Mouse (Mus musculus): ENCODE data around the gene Fzd9.

The Fzd9 gene

DNA sequence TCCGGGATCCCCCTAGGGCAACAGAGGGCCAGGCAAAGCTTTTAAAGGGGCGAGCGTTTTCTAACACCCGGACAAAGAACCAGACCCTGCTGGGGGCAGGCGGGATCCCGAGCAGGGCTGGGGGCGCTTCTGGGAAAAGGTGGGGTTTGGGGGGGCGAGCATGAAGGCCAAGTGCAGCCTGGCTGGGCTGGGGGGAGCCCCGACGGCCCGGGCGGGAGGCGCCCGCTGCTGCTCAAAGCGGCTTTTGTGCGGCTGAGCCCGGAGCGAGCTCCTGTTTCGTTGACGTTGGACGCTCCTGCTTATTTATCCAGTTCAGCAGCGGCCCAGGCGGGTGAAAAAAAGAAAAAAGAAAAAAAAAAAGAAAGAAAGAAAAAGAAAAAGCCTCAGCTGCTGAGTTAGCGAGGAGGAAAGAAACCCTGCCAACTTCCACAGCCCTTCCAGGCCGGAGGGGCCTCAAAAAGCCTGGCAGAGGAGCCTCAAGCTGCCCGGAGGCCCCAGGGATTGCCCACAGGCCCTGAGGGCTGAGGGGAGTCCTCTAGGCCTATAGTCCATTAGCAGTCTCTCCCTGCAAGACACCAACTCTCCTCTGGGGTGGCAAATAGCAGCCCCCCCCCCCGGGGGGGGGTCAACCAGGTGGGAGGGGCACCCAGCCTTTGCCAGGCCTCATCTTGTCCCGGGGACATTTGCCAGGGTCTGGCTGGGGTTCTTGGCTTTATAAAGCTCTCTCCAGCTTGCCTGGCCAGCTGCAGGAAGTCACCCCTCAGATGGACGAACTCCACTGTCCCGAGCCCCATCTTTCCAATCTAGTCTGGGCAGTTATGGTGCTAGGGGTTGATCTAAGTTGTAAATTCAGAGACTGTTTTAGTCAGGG, 7.5 kb upstream of the Fzd9 start:
- POLR2A ChIA-PET: interaction anchor here (0.6 to 3.0 kb wide), 16 partner anchors 9 to 830 kb away, joined by 3 to 17 read pairs (median 4); no protein-coding TSS in a partner anchor
- CTCF ChIA-PET: interaction anchor here (0.5 to 2.3 kb wide), 23 partner anchors 14 to 1127 kb away, joined by 3 to 11 read pairs (median 4); partner anchors contain the start of genes Trim50 (in 1 of the 4) and Vps37d (in 1 of the 4)

GRCm38 (mm10) chr5:135257559-135257958, 6.5 kb upstream of the Fzd9 start:
- ChIA-PET CTCF (interaction anchor here in 3 of 4 experiments (0.6 to 2.3 kb wide), 17 partner anchors 9 to 464 kb away, joined by 3 to 9 read pairs (median 4); partner anchors contain the start of gene Vps37d (in 1 of the 3)), POLR2A (interaction anchor here in 3 of 4 experiments (0.5 to 3.0 kb wide), 10 partner anchors 9 to 676 kb away, joined by 3 to 17 read pairs (median 4); no protein-coding TSS in a partner anchor)

DNA sequence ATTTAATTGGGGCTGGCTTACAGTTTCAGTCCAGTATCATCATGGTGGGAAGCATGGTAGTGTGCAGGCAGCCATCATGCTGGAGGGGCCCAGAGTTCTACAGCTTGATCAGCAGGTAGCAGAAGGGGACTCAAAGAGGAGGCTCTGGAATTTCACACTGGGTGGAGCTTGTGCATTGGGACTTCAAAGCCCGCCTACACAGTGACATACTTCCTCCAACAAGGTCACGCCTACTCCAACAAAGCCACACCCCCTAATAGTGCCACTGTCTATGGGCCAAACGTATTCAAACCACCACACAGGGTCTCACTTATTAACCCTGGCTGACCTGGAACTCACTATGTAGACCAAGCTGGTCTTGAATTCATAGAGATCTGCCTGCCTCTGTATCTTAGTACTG, 5.1 kb upstream of the Fzd9 start:
- CTCF ChIA-PET: interaction anchor here in 2 of 4 experiments (0.6 to 0.9 kb wide), 2 partner anchors 20 to 414 kb away, joined by 3 read pairs; no protein-coding TSS in a partner anchor

GRCm38 (mm10) chr5:135253741-135254401, 2.8 kb upstream of the Fzd9 start:
- ChIA-PET POLR2A (interaction anchor here in 3 of 4 experiments (0.6 to 1.8 kb wide), 8 partner anchors 8 to 404 kb away, joined by 3 to 5 read pairs (median 3); partner anchors contain the start of gene Abhd11 (in 1 of the 3)), CTCF (interaction anchor here in 2 of 4 experiments (0.5 to 1.0 kb wide), 7 partner anchors 60 to 1628 kb away, joined by 3 to 17 read pairs (median 3); partner anchors contain the start of gene Tbl2 (in 1 of the 2))

More for the DNA sequence above, 5.1 kb upstream of the Fzd9 start:
- POLR2A ChIA-PET: interaction anchor here in 1 of 4 experiments (0.7 to 0.9 kb wide), 2 partner anchors 8 to 246 kb away, joined by 3 read pairs; no protein-coding TSS in a partner anchor

GRCm38 (mm10) chr5:135250186-135251078, 598 bp downstream of the Fzd9 start:
- CTCF ChIA-PET: interaction anchor here in 3 of 4 experiments (0.5 to 2.3 kb wide), 9 partner anchors 13 to 1358 kb away, joined by 3 to 16 read pairs (median 3); no protein-coding TSS in a partner anchor
- POLR2A ChIA-PET: interaction anchor here in 3 of 4 experiments (0.8 to 2.5 kb wide), 22 partner anchors 8 to 265 kb away, joined by 3 to 17 read pairs (median 5); partner anchors contain the start of genes Abhd11 (in 1 of the 3), Baz1b (in 1 of the 3), Cldn3 (in 1 of the 3) and Tbl2 (in 1 of the 3)

DNA sequence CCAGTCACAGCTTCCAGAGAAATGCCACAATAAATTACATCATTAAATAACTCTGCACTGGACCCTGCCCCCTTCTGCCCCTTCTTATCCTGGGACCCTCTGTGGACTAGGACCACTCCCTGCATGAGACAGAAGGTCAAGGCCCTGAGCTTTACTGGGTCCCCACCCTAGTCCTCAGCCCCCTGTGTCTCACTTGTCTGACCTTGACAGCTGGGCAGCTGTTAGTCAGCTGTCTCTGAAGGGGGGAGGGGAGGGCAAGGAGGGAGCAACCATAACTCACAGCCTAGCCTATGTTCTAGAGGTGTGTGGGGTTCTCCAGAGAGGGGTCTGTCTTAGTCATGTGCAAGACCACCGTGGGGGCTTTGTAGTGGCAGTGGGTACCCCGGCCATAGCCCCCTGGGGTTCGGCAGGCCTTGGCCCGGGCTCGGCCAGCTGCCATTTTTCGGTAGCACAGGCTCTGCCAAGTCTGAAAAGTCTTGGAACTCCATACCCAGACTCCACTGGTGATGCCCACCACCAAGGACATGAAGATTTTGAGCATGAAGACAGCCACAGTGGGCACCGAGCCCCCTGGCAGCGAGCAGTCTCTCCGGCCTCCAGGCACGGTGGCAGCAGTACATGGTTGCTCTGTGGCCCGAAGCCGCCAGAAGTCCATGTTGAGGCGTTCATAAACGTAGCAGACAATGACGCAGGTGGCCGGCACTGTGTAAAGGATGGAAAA, 1.9 kb downstream of the Fzd9 start:
- CTCF ChIA-PET: interaction anchor here in 2 of 4 experiments (0.6 to 2.3 kb wide), 7 partner anchors 8 to 759 kb away, joined by 3 to 16 read pairs (median 4); no protein-coding TSS in a partner anchor
- POLR2A ChIA-PET: interaction anchor here in 3 of 4 experiments (0.6 to 2.5 kb wide), 38 partner anchors 9 to 713 kb away, joined by 3 to 17 read pairs (median 4); partner anchors contain the start of genes Abhd11 (in 1 of the 3), Baz1b (in 1 of the 3) and Tbl2 (in 1 of the 3)

GRCm38 (mm10) chr5:135247337-135247736, 3.7 kb downstream of the Fzd9 start:
- POLR2A ChIA-PET: interaction anchor here in 2 of 4 experiments (1.2 to 2.5 kb wide), 6 partner anchors 9 to 687 kb away, joined by 3 to 9 read pairs (median 4); partner anchors contain the start of gene Ywhag (in 1 of the 2)
- CTCF ChIA-PET: interaction anchor here in 2 of 4 experiments (0.8 to 1.7 kb wide), 2 partner anchors 11 kb away, joined by 4 to 5 read pairs; no protein-coding TSS in a partner anchor

GRCm38 (mm10) chr5:135246531-135246930, 4.5 kb downstream of the Fzd9 start:
- CTCF ChIA-PET: interaction anchor here in 3 of 4 experiments (1.1 to 1.5 kb wide), 5 partner anchors 10 to 128 kb away, joined by 3 to 5 read pairs (median 3); no protein-coding TSS in a partner anchor
- POLR2A ChIA-PET: interaction anchor here in 2 of 4 experiments (1.1 to 3.4 kb wide), 5 partner anchors 9 to 37 kb away, joined by 4 to 11 read pairs (median 5); no protein-coding TSS in a partner anchor

DNA sequence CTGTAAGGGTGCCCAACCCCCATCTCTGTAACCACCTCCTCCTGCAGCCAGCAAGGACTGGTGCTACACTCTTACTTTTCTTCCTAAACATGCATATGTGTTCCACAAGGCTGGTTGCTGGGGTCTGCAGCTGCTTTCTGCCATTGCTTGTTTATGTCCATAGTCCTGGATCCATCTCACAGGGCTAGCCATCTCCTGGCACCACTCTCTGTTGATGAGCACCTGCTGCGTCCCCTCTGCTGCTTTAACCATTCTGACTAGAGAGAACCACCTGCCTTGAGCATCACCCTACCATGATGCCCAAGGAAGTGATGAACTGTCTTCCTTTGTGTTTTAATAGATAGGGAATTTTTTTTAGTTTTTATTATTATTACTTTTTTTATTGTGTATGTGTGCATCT, 7.9 kb downstream of the Fzd9 start:
- POLR2A ChIA-PET: interaction anchor here in 1 of 4 experiments (2.4 to 2.9 kb wide), 2 partner anchors 8 to 16 kb away, joined by 8 to 10 read pairs; partner anchors contain the start of gene Fzd9
- CTCF ChIA-PET: interaction anchor here in 1 of 4 experiments (1.0 kb wide), 1 partner anchor 43 kb away, joined by 3 read pairs; no protein-coding TSS in a partner anchor

DNA sequence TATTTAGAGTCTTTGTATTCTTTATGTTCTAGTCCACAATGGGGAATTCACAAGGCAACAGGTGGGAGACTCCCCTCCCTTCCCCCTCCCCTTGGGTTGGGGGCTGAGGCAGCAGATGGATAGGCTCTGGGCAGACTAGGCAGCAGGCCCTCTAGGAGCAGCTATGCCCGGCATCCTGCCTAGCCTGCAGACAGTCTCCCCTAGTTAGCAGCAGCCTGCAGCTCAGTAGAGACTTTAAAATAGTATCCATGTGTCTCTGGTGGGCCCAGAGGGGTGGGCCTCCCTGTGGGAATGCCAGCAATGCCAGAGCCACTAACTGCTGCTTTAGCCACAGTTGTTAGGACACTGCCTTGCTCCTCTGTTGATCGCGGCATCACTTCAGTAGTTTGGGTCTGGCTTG, 8.4 kb downstream of the Fzd9 start:
- ChIA-PET CTCF (interaction anchor here in 1 of 4 experiments (1.0 kb wide), 1 partner anchor 44 kb away, joined by 3 read pairs; no protein-coding TSS in a partner anchor), POLR2A (interaction anchor here in 1 of 4 experiments (2.4 kb wide), 1 partner anchor 9 kb away, joined by 10 read pairs; the partner anchor contains the start of gene Fzd9)

GRCm38 (mm10) chr5:135242136-135242535, 8.9 kb downstream of the Fzd9 start:
- CTCF ChIA-PET: no interaction called here
- POLR2A ChIA-PET: interaction anchor here in 2 of 4 experiments (0.8 to 2.4 kb wide), 4 partner anchors 9 to 85 kb away, joined by 3 to 10 read pairs (median 3); partner anchors contain the start of gene Fzd9 (in 1 of the 2)

DNA sequence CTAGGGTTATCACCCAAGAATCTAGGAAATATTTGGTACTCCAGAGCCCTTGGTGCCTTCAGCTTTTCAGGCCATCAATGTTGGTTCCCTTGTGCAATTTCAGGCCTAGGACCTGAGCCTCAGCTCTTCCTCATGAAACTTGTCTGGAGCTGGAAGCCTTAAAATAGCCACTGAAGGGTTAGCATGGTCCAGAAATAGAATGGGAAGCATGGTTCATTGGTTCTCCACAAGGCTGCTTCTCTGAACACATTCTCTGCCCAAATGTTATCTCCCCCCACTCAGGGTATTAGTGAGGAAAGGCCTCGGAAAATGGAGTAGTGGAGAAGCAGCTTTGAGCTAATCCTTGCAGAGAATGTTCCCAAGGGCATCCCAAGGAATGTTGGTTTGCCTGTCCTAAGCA, 9.6 kb downstream of the Fzd9 start:
- ChIA-PET POLR2A (interaction anchor here in 2 of 4 experiments (0.6 to 2.4 kb wide), 5 partner anchors 10 to 192 kb away, joined by 3 to 10 read pairs (median 3); partner anchors contain the start of gene Fzd9 (in 1 of the 2)), CTCF (interaction anchor here in 2 of 4 experiments (0.6 to 0.9 kb wide), 2 partner anchors 17 to 55 kb away, joined by 4 to 15 read pairs; no protein-coding TSS in a partner anchor)

DNA sequence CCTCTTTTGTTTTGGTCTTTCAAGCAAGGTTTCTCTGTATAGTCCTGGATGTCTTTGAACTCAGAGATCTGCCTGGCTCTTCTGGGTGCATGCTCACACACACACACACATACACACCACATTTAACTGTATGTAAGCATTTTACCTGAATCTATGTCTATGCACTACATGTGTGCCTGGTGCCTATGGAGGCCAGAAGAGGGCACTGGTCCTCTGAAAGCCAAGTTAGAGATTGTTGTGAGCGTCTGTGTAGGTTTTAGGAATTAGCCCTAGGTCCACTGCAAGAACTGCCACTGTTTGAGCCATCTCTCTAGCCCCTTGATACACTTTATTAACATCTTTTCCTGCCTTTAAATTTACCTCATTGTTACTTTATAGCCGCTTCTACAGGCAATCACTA, 12.2 kb downstream of the Fzd9 start:
- ChIA-PET POLR2A (interaction anchor here in 1 of 4 experiments (1.1 to 2.5 kb wide), 7 partner anchors 7 to 53 kb away, joined by 3 to 7 read pairs (median 4); partner anchors contain the start of gene Fzd9), CTCF (interaction anchor here in 1 of 4 experiments (0.5 to 2.5 kb wide), 2 partner anchors 45 to 853 kb away, joined by 4 to 7 read pairs; no protein-coding TSS in a partner anchor)

DNA sequence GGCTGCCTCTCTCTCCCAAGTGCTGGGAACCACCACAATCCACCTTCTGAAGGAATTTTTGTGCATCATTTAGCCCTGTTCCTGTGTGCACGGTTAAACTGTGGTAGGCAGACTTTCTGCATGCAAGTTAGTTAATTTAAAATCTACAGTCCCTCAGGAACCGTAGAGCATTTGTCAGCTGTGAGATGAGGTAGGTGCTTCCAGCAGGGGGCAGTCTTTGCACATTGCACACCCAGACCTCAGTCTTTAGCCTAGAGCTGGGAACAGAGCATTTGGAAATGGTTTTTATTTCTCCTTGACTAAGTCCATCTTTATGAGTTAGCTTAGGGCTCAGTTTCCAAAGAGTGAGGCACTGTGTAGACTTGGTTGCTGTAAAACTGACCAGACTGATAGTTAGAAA, 14.5 kb downstream of the Fzd9 start:
- CTCF ChIA-PET: interaction anchor here (0.5 to 2.6 kb wide), 52 partner anchors 8 to 329 kb away, joined by 3 to 28 read pairs (median 4); partner anchors contain the start of genes Fzd9 (in 1 of the 4) and Trim50 (in 1 of the 4)
- POLR2A ChIA-PET: interaction anchor here in 2 of 4 experiments (0.6 to 2.5 kb wide), 8 partner anchors 9 to 544 kb away, joined by 3 to 7 read pairs (median 4); partner anchors contain the start of gene Fzd9 (in 1 of the 2)
